ENCODE assay signal across 11 mouse cellular contexts in the genomic region with DNA sequence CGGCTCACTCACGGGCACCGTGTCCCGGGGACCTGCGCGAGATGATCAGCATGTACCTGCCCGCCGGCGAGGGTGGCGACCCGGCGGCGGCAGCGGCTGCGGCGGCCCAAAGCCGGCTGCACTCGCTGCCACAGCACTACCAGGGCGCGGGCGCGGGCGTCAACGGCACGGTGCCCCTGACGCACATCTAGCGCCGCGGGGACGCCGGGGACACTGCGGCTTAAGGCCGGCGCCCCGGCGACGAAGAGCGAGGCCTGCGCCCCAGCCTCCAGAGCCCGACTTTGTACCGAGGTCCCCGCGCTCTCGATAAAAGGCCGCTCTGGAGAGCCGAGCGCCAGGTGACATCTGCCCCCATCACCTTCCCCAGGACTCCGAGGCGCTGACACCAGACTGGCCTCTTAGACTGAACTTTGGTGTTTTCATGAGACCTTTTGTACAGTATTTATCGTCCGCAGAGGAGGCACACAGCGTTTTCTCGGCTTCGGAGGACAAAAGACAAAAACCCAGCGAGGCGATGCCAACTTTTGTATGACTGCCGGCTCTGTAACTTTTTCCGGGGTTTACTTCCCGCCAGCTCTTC. TPM values are rescaled to one million over a fixed set of nuclear protein-coding genes. Genes with fewer than 3 reads are reported as not detected.
DNase-seq lines count a peak whose midpoint lies in the region; ATAC-seq and TF ChIP-seq lines count a peak whose summit lies in the region.
"Had no signal": no experiment of that assay in that cellular context is flagged by ENCODE, and none has a peak within 500 bp of the region (broad histone marks: within the 10 kb centered on the region; RNA-seq: fewer than 3 reads in every experiment).

No protein-coding gene starts in this region.

- no peak for DNase-seq in cerebellum, adult 2 months
- no peak for DNase-seq in cerebellum, postnatal 36 days
- DNase-seq in testis, postnatal 14 days (ENCODE audit: low spot score) = no peak
- no peak for DNase-seq in stomach, postnatal 0 days (ENCODE audit: low spot score)
- DNase-seq in layer of hippocampus, adult 18-20 months (ENCODE audit: low spot score in 2 of 2) = no peak
- no peak for DNase-seq in gastrocnemius, postnatal 36 days
- DNase-seq: adrenal gland, adult 2 months had no signal

- no peak for TF ChIP-seq EP300 in stomach, postnatal 0 days (optimal IDR thresholded peaks at IDR 0.05)

- no peak for TF ChIP-seq POLR2A in cerebellum, adult 2 months (IDR thresholded peaks at IDR 0.05; ENCODE audit: borderline replicate concordance, insufficient read depth, low read length)
- TF ChIP-seq POLR2A in testis, adult 2 months (IDR thresholded peaks at IDR 0.05; ENCODE audit: control insufficient read depth, low read depth, low read length) = no peak

- H3K27me3 ChIP-seq in cerebellum, adult 2 months (ENCODE audit: control insufficient read depth, insufficient read depth, low read length) = peaks cover 4% of the 10 kb centered on the region; the same call in 1 of the 2 replicates
- H3K27me3 ChIP-seq in testis, adult 2 months (ENCODE audit: control insufficient read depth, insufficient read depth, low read length) = peaks cover 24% of the 10 kb centered on the region
- peaks cover 96% of the 10 kb centered on the region for H3K27me3 ChIP-seq in limb, embryonic 13.5 days
- peaks cover 54% of the 10 kb centered on the region for H3K27me3 ChIP-seq in stomach, postnatal 0 days (ENCODE audit: control insufficient read depth, insufficient read depth, low read length)

- intact Hi-C loops in gastrocnemius, postnatal 36 days (cut with DNase I) = loop anchor here (1.0 kb wide), 1 partner anchor 11 kb away; no protein-coding TSS in a partner anchor

- H3K4me2 ChIP-seq in limb, embryonic 13.5 days (replicated peaks) = peak overlapping the region; percentile 58
- H3K4me2 ChIP-seq in stomach, postnatal 0 days (replicated peaks; ENCODE audit: low read depth) = no peak overlapping the region

- TF ChIP-seq CTCF in cerebellum, adult 2 months (IDR thresholded peaks at IDR 0.05; ENCODE audit: borderline replicate concordance, insufficient read depth, low read depth, low read length) = no peak
- TF ChIP-seq CTCF in testis, adult 2 months (IDR thresholded peaks at IDR 0.05; ENCODE audit: control insufficient read depth, insufficient read depth, insufficient replicate concordance, low read depth, low read length) = no peak
- no peak for TF ChIP-seq CTCF in stomach, postnatal 0 days (IDR thresholded peaks at IDR 0.05; ENCODE audit: low read depth)

- H3K4me1 ChIP-seq in cerebellum, adult 2 months (ENCODE audit: control insufficient read depth, insufficient read depth, low read length) = no peaks in the 10 kb centered on the region
- peaks cover 25% of the 10 kb centered on the region for H3K4me1 ChIP-seq in testis, adult 2 months (ENCODE audit: control insufficient read depth, insufficient read depth, low read length)
- H3K4me1 ChIP-seq in limb, embryonic 13.5 days = peaks cover 36% of the 10 kb centered on the region
- H3K4me1 ChIP-seq in stomach, postnatal 0 days (replicated peaks; ENCODE audit: control insufficient read depth, insufficient read depth) = no peaks in the 10 kb centered on the region

- H3K36me3 ChIP-seq in testis, adult 2 months (ENCODE audit: control insufficient read depth, insufficient read depth, low read length) = no peaks in the 10 kb centered on the region
- H3K36me3 ChIP-seq in limb, embryonic 13.5 days = no peaks in the 10 kb centered on the region
- no peaks in the 10 kb centered on the region for H3K36me3 ChIP-seq in stomach, postnatal 0 days (ENCODE audit: control insufficient read depth, insufficient read depth, low read length)

- H3K27ac ChIP-seq in cerebellum, adult 2 months (ENCODE audit: insufficient read depth, low read length) = no peak overlapping the region
- H3K27ac ChIP-seq in testis, adult 2 months (ENCODE audit: control insufficient read depth, insufficient read depth, low read depth, low read length) = no peak overlapping the region
- no peak overlapping the region for H3K27ac ChIP-seq in limb, embryonic 13.5 days
- no peak overlapping the region for H3K27ac ChIP-seq in stomach, postnatal 0 days (replicated peaks)

- peak overlapping the region; percentile 25 for H3K4me3 ChIP-seq in cerebellum, adult 2 months (replicated peaks; ENCODE audit: insufficient read depth, low read depth, low read length)
- peak overlapping the region; percentile 65 for H3K4me3 ChIP-seq in testis, adult 2 months (ENCODE audit: control insufficient read depth, low read depth, low read length)
- peak overlapping the region; percentile 35 for H3K4me3 ChIP-seq in limb, embryonic 13.5 days
- H3K4me3 ChIP-seq in stomach, postnatal 0 days (ENCODE audit: low read depth, low read length) = 0 out of 2 replicates have a peak overlapping the region, but pooled peaks have one; percentile 26

- no peaks in the 10 kb centered on the region for H3K9me3 ChIP-seq in limb, embryonic 13.5 days
- H3K9me3 ChIP-seq in stomach, postnatal 0 days (ENCODE audit: control insufficient read depth, low read length) = no peaks in the 10 kb centered on the region

- H3K9ac ChIP-seq in limb, embryonic 13.5 days = no peak overlapping the region
- no peak overlapping the region for H3K9ac ChIP-seq in stomach, postnatal 0 days (ENCODE audit: low read length)

- no peak for ATAC-seq in limb, embryonic 13.5 days (ENCODE audit: low FRiP score, low read depth)
- ATAC-seq in stomach, postnatal 0 days (ENCODE audit: low FRiP score, low TSS enrichment) = no peak

- 2% methylated on average over 59 of the region's 59 CpGs for WGBS in cerebellum, adult 2 months
- WGBS in limb, embryonic 13.5 days = under 1% methylated on average over 57 of the region's 59 CpGs
- under 1% methylated on average over 49 of the region's 59 CpGs for WGBS in stomach, postnatal 0 days

RNA-seq across cellular contexts. Expression of gene Sox1, which starts 2.3 kb away (rescaled TPM):
- 8.2 and 8.7 TPM in 2 replicates for polyA plus RNA-seq in cerebellum, adult 2 months (2012; rRNA removed)
- 0.91 and 1.6 TPM in 2 replicates for polyA plus RNA-seq in testis, adult 2 months (2012; rRNA removed)
- polyA plus RNA-seq in limb, embryonic 13.5 days (2015; fragmentation: Nextera tagmentation; extraction: Ambion mirVana) = not detected in 2 replicates
- polyA plus RNA-seq in stomach, postnatal 0 days (2015; fragmentation: Nextera tagmentation; extraction: Ambion mirVana) = 0.02 TPM in 1 of 2 replicates, not detected in the other
- total RNA-seq in layer of hippocampus, adult 18-20 months (2021) = 10 to 100 TPM in 1 of 2 experiments, 1 to 10 TPM in 1; 9.6 to 11.3 TPM
- total RNA-seq in gastrocnemius, postnatal 36 days (2021) = not detected
- total RNA-seq: adrenal gland, adult 2 months; liver, adult 2 months had no signal
- polyA plus RNA-seq: liver, adult 2 months; small intestine, adult 2 months had no signal
